Mouse (Mus musculus): ENCODE results near the gene Nol10.

DNA sequence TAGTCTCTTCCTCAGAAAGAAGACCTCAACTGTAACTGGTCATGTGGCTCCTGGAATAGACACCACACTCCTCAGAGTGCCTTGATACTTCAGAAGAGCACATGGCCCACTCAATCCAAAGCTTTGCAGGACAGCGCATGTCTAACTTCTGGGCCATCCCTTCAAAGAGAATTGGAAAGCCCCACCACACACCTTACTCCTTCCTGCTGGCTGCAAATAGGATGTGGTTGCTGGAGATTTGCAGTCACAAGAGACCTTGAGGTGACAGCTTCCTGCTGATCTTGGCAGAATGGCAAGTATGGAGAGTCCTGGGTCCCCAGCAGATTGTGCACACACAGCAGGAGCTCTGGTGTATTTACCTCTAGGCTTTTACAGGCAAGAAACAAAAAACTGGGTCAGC is 123.1 kb downstream of the Nol10 start:
- TF ChIP-seq CTCF (IDR thresholded peaks at IDR 0.05; ENCODE audit: low read depth) (no peak), EP300 (IDR thresholded peaks at IDR 0.05; ENCODE audit: low read depth) (no peak)

Measured in liver, postnatal 0 days (tissue).